Mouse (Mus musculus) megakaryocyte, embryonic 14.5 days (primary cell): ENCODE results near the gene Spcs2.

Experiments used
- FLI1 ChIP-seq: IDR thresholded peaks from 2 replicates; pipeline ENCODE4 v1.6.1; 2012; ENCODE audit warnings: low read length, inconsistent platforms, mixed read lengths
- GATA1 ChIP-seq: IDR thresholded peaks from 3 replicates; pipeline ENCODE4 v1.6.1; 2012; ENCODE audit warnings: mixed read lengths, low read length, inconsistent platforms, borderline replicate concordance

GRCm38 (mm10) chr7:99823045-99823663 is 40.1 kb downstream of the Spcs2 start:
- TF ChIP-seq GATA1 (no peak), FLI1 (no peak)
